Mouse (Mus musculus) testis, postnatal 14 days (tissue): ENCODE measurements around the gene Prss50.

ENCODE experiments used
- DNase-seq: peaks from one replicate; pipeline ENCODE4 v3.0.0; 2021; ENCODE audit warnings: low spot score

Gene Prss50

GRCm38 (mm10) chr9:110874660-110875191 is 17.0 kb downstream of the Prss50 start:
- no peak for DNase-seq

- DNase-seq, result no peak
Observed at GRCm38 (mm10) chr9:110875288-110875695, 17.5 kb downstream of the Prss50 start.

GRCm38 (mm10) chr9:110877353-110877752 is 19.6 kb downstream of the Prss50 start:
- no peak for DNase-seq

GRCm38 (mm10) chr9:110877888-110878287 is 20.1 kb downstream of the Prss50 start:
- peak; percentile 82 for DNase-seq

- DNase-seq, result peak; percentile 76
Observed at GRCm38 (mm10) chr9:110879191-110879920, 21.6 kb downstream of the Prss50 start, which contains the start of gene Als2cl. Gene Als2cl (plus strand): TSS chr9:110879870.

- DNase-seq, result peak; percentile 73
Observed at GRCm38 (mm10) chr9:110879998-110880561, 22.3 kb downstream of the Prss50 start, which contains the start of gene Tmie. Gene Tmie (minus strand): TSS chr9:110880113.

- DNase-seq, result no peak
Observed at GRCm38 (mm10) chr9:110880772-110881171, 23.0 kb downstream of the Prss50 start.

GRCm38 (mm10) chr9:110881953-110882352 is 24.2 kb downstream of the Prss50 start:
- no peak for DNase-seq

GRCm38 (mm10) chr9:110887388-110888303 is 29.9 kb downstream of the Prss50 start:
- no peak for DNase-seq

GRCm38 (mm10) chr9:110888935-110889334 is 31.2 kb downstream of the Prss50 start:
- DNase-seq, result no peak

GRCm38 (mm10) chr9:110890026-110890783 is 32.4 kb downstream of the Prss50 start:
- no peak for DNase-seq

- no peak for DNase-seq
Observed at GRCm38 (mm10) chr9:110891077-110891828, 33.5 kb downstream of the Prss50 start.

GRCm38 (mm10) chr9:110892552-110892951 is 34.8 kb downstream of the Prss50 start:
- no peak for DNase-seq

GRCm38 (mm10) chr9:110893429-110893828 is 35.7 kb downstream of the Prss50 start:
- no peak for DNase-seq

- DNase-seq, result no peak
Observed at GRCm38 (mm10) chr9:110895507-110895906, 37.7 kb downstream of the Prss50 start.

- DNase-seq, result no peak
Observed at GRCm38 (mm10) chr9:110895994-110896393, 38.2 kb downstream of the Prss50 start.

- no peak for DNase-seq
Observed at GRCm38 (mm10) chr9:110896595-110896994, 38.8 kb downstream of the Prss50 start.

- DNase-seq, result no peak
Observed at GRCm38 (mm10) chr9:110899451-110900008, 41.8 kb downstream of the Prss50 start.

GRCm38 (mm10) chr9:110901204-110901603 is 43.4 kb downstream of the Prss50 start:
- DNase-seq, result no peak

GRCm38 (mm10) chr9:110902271-110902670 is 44.5 kb downstream of the Prss50 start:
- no peak for DNase-seq
